Mouse (Mus musculus): ENCODE results near the gene Ankrd9. TPM values are rescaled to one million over a fixed set of nuclear protein-coding genes. Genes with fewer than 3 reads are reported as not detected.

Ankrd9 gene
- total and polyA plus RNA-seq, 3 experiments = 13.8 to 26.0 TPM; not detected in 1

GRCm38 (mm10) chr12:111008500-111009490 is 30.0 kb upstream of the Ankrd9 start:
- peaks cover 0 to 31% of the 10 kb centered on the region in 2 experiments; a peak in 2 of 4 replicates for H3K36me3 ChIP-seq (ENCODE audit: control insufficient read depth in 1 of 2, insufficient read depth in 2 of 2, low read length in 2 of 2)
- H3K9me3 ChIP-seq (replicated peaks; ENCODE audit: insufficient read depth, low read length) = no peaks in the 10 kb centered on the region
- peak overlapping the region; percentile 78 for H3K27ac ChIP-seq (ENCODE audit: control insufficient read depth, low read depth, low read length)
- H3K9ac ChIP-seq (ENCODE audit: control insufficient read depth, low read depth, low read length, poor library complexity, severe bottlenecking) = peak overlapping the region; percentile 59
- no peak for TF ChIP-seq CTCF (IDR thresholded peaks at IDR 0.05 in 2 of 3, conservative IDR thresholded peaks at IDR 0.05 in 1 of 3; ENCODE audit: control insufficient read depth in 1 of 3, insufficient read depth in 1 of 3, low read depth in 2 of 3, low read length in 3 of 3, poor library complexity in 1 of 3, severe bottlenecking in 1 of 3)
- TF ChIP-seq MAZ (IDR thresholded peaks at IDR 0.05; ENCODE audit: low read depth, low read length) = 0 out of 2 replicates have a peak, but pooled peaks have one; percentile 30
- peak overlapping the region in 1 of 2 experiments; percentile 3; a peak in 1 of 4 replicates for H3K4me3 ChIP-seq (ENCODE audit: control insufficient read depth in 1 of 2, insufficient read depth in 1 of 2, low read depth in 2 of 2, low read length in 2 of 2)
- H3K27me3 ChIP-seq (ENCODE audit: control insufficient read depth in 1 of 2, insufficient read depth in 2 of 2, low read length in 2 of 2) = no peaks in the 10 kb centered on the region
- peaks cover 26 to 45% of the 10 kb centered on the region in 2 experiments for H3K4me1 ChIP-seq (ENCODE audit: control insufficient read depth in 1 of 2, insufficient read depth in 2 of 2, low read length in 2 of 2)
- DNase-seq (ENCODE audit: low read depth, low spot score) = peak; percentile 47
- no peaks in the 10 kb centered on the region for H3K79me2 ChIP-seq (ENCODE audit: control insufficient read depth, insufficient read depth, low read length, poor library complexity)

GRCm38 (mm10) chr12:111007134-111008103 is 28.6 kb upstream of the Ankrd9 start:
- Histone ChIP-seq H3K27ac (ENCODE audit: control insufficient read depth, low read depth, low read length) (peak overlapping the region; percentile 87), H3K4me1 (ENCODE audit: control insufficient read depth in 1 of 2, insufficient read depth in 2 of 2, low read length in 2 of 2) (peaks cover 26 to 51% of the 10 kb centered on the region in 2 experiments), H3K9ac (ENCODE audit: control insufficient read depth, low read depth, low read length, poor library complexity, severe bottlenecking) (peak overlapping the region; percentile 59)
- peak; percentile 67 for TF ChIP-seq NELFE (IDR thresholded peaks at IDR 0.05; ENCODE audit: low read depth, low read length)
- peak; percentile 39 to 76; a peak in 1 of 4 replicates for TF ChIP-seq POLR2A (IDR thresholded peaks at IDR 0.05; ENCODE audit: control insufficient read depth in 1 of 2, insufficient read depth in 1 of 2, low read depth in 1 of 2, low read length in 2 of 2, poor library complexity in 1 of 2)
- TF ChIP-seq ZNF384 (IDR thresholded peaks at IDR 0.05; ENCODE audit: low read depth, low read length) = no peak
- TF ChIP-seq MAX (IDR thresholded peaks at IDR 0.05; ENCODE audit: low read length) = peak; percentile 58
- no peak for TF ChIP-seq MAFK (IDR thresholded peaks at IDR 0.05; ENCODE audit: borderline replicate concordance, low read depth, low read length)
- no peak for TF ChIP-seq ZKSCAN1 (IDR thresholded peaks at IDR 0.05; ENCODE audit: low read depth, low read length)
- 0 out of 2 replicates have a peak, but pooled peaks have one; percentile 44 for TF ChIP-seq MEF2A (IDR thresholded peaks at IDR 0.05; ENCODE audit: extremely low read depth, insufficient replicate concordance, low read depth, low read length, poor library complexity, severe bottlenecking)
- peak; percentile 84 to 88 for TF ChIP-seq EP300 (IDR thresholded peaks at IDR 0.05; ENCODE audit: low read depth in 1 of 2, low read length in 2 of 2)
- TF ChIP-seq MYB (IDR thresholded peaks at IDR 0.05; ENCODE audit: low read depth, low read length) = 0 out of 2 replicates have a peak, but pooled peaks have one; percentile 19
- TF ChIP-seq ETS1 (IDR thresholded peaks at IDR 0.05; ENCODE audit: low read depth, low read length) = peak; percentile 93
- 0 out of 2 replicates have a peak, but pooled peaks have one; percentile 48 for TF ChIP-seq POLR2AphosphoS5 (IDR thresholded peaks at IDR 0.05; ENCODE audit: borderline replicate concordance, low read depth, low read length)
- peak; percentile 82 for TF ChIP-seq MYC (IDR thresholded peaks at IDR 0.05; ENCODE audit: low read depth, low read length)
- no peak for TF ChIP-seq KAT2A (conservative IDR thresholded peaks at IDR 0.05; ENCODE audit: low read depth, low read length)
- TF ChIP-seq POLR2AphosphoS2 (IDR thresholded peaks at IDR 0.05; ENCODE audit: low read length) = peak; percentile 71; the same call in 1 of the 2 replicates
- peak; percentile 47 for TF ChIP-seq ZMIZ1 (IDR thresholded peaks at IDR 0.05; ENCODE audit: low read depth, low read length)
- TF ChIP-seq TBP (IDR thresholded peaks at IDR 0.05; ENCODE audit: low read depth, low read length) = peak; percentile 87
- peak; percentile 83 for TF ChIP-seq GATA1 (IDR thresholded peaks at IDR 0.05; ENCODE audit: low read depth, low read length)
- no peak for TF ChIP-seq ZC3H11A (IDR thresholded peaks at IDR 0.05; ENCODE audit: low read depth, low read length)
- TF ChIP-seq MAZ (IDR thresholded peaks at IDR 0.05; ENCODE audit: low read depth, low read length) = peak; percentile 90
- no peak for TF ChIP-seq SMC3 (IDR thresholded peaks at IDR 0.05; ENCODE audit: low read depth, low read length)
- no peak for TF ChIP-seq CHD1 (IDR thresholded peaks at IDR 0.05; ENCODE audit: low read depth, low read length)
- peak; percentile 66 for TF ChIP-seq SIN3A (IDR thresholded peaks at IDR 0.05; ENCODE audit: low read length)
- no peak; the same call in 1 of the 2 replicates for TF ChIP-seq JUND (IDR thresholded peaks at IDR 0.05; ENCODE audit: low read depth, low read length)
- TF ChIP-seq CTCF (IDR thresholded peaks at IDR 0.05 in 2 of 3, conservative IDR thresholded peaks at IDR 0.05 in 1 of 3; ENCODE audit: control insufficient read depth in 1 of 3, insufficient read depth in 1 of 3, low read depth in 2 of 3, low read length in 3 of 3, poor library complexity in 1 of 3, severe bottlenecking in 1 of 3) = no peak
- TF ChIP-seq USF2 (IDR thresholded peaks at IDR 0.05; ENCODE audit: borderline replicate concordance in 1 of 2, insufficient read depth in 1 of 2, low read depth in 1 of 2, low read length in 2 of 2) = no peak

More at GRCm38 (mm10) chr12:111007134-111008103, 28.6 kb upstream of the Ankrd9 start:
- H3K36me3 ChIP-seq (ENCODE audit: control insufficient read depth in 1 of 2, insufficient read depth in 2 of 2, low read length in 2 of 2) = peaks cover 0 to 31% of the 10 kb centered on the region in 2 experiments; a peak in 2 of 4 replicates
- no peaks in the 10 kb centered on the region for H3K27me3 ChIP-seq (ENCODE audit: control insufficient read depth in 1 of 2, insufficient read depth in 2 of 2, low read length in 2 of 2)
- peak; percentile 98 for DNase-seq (ENCODE audit: low read depth, low spot score)
- no peaks in the 10 kb centered on the region for H3K9me3 ChIP-seq (replicated peaks; ENCODE audit: insufficient read depth, low read length)
- H3K79me2 ChIP-seq (ENCODE audit: control insufficient read depth, insufficient read depth, low read length, poor library complexity) = no peaks in the 10 kb centered on the region
- peak overlapping the region in 1 of 2 experiments; percentile 24; a peak in 2 of 4 replicates for H3K4me3 ChIP-seq (ENCODE audit: control insufficient read depth in 1 of 2, insufficient read depth in 1 of 2, low read depth in 2 of 2, low read length in 2 of 2)
